Mouse (Mus musculus) granulocyte monocyte progenitor cell, adult 5-6 weeks (primary cell): ENCODE data around the gene Cysltr2. TPM values are rescaled to one million over a fixed set of nuclear protein-coding genes. Genes with fewer than 3 reads are reported as not detected.

Source experiments
- ATAC-seq: replicated peaks from 2 replicates; pipeline ENCODE4 v1.8.0; 2016; ENCODE audit warnings: mild to moderate bottlenecking, moderate TSS enrichment, inconsistent platforms; ENCODE audit not compliant: poor library complexity, severe bottlenecking
- total RNA-seq, 2 experiments: library from RNA; stranded (forward) in 1 of 2; stranded (reverse) in 1 of 2; fragments of 200-712, 200-1000 nt in 1 of 2; fragments of >200 nt in 1 of 2; fragmentation: Nextera tagmentation in 1 of 2; gene quantifications; 2 replicates each; pipeline ENCODE4 v1.2.3; 2014 to 2017

The Cysltr2 gene
- total RNA-seq (2014; fragmentation: Nextera tagmentation), result 1.4 TPM in 1 of 2 replicates, not detected in the other
- 0.39 TPM in 1 of 2 replicates, not detected in the other for total RNA-seq (2017)

GRCm38 (mm10) chr14:73048937-73049336 is at the start of gene Cysltr2:
TSS of gene Cysltr2 (minus strand) at chr14:73049114.
- ATAC-seq, result peak; percentile 80

- no peak for ATAC-seq
Measured at GRCm38 (mm10) chr14:73094802-73095550, 46.1 kb upstream of the Cysltr2 start.

GRCm38 (mm10) chr14:73092871-73093270 is 44.0 kb upstream of the Cysltr2 start:
- ATAC-seq, result peak; percentile 74

- ATAC-seq, result no peak
Measured at GRCm38 (mm10) chr14:73088224-73088623, 39.3 kb upstream of the Cysltr2 start.

GRCm38 (mm10) chr14:73087746-73088145 is 38.8 kb upstream of the Cysltr2 start:
- ATAC-seq, result peak; percentile 15; the same call in 1 of the 2 replicates

GRCm38 (mm10) chr14:73087247-73087646 is 38.3 kb upstream of the Cysltr2 start:
- ATAC-seq, result peak; percentile 95

GRCm38 (mm10) chr14:73086425-73086824 is 37.5 kb upstream of the Cysltr2 start:
- ATAC-seq, result no peak

- ATAC-seq, result no peak
Measured at GRCm38 (mm10) chr14:73083563-73083962, 34.6 kb upstream of the Cysltr2 start.

GRCm38 (mm10) chr14:73064460-73064859 is 15.5 kb upstream of the Cysltr2 start:
- no peak for ATAC-seq

GRCm38 (mm10) chr14:73058755-73059154 is 9.8 kb upstream of the Cysltr2 start:
- no peak for ATAC-seq

GRCm38 (mm10) chr14:73057764-73058163 is 8.8 kb upstream of the Cysltr2 start:
- 0 out of 2 replicates have a peak, but pooled peaks have one; percentile 29 for ATAC-seq

GRCm38 (mm10) chr14:73056813-73057212 is 7.9 kb upstream of the Cysltr2 start:
- peak; percentile 76 for ATAC-seq

- no peak for ATAC-seq
Measured at GRCm38 (mm10) chr14:73045199-73045928, 3.5 kb downstream of the Cysltr2 start.

- peak; percentile 94 for ATAC-seq
Measured at GRCm38 (mm10) chr14:73041689-73042088, 7.2 kb downstream of the Cysltr2 start.

- ATAC-seq, result no peak
Measured at GRCm38 (mm10) chr14:73033290-73033689, 15.6 kb downstream of the Cysltr2 start.

GRCm38 (mm10) chr14:73031218-73031617 is 17.7 kb downstream of the Cysltr2 start:
- ATAC-seq, result no peak

- no peak for ATAC-seq
Measured at GRCm38 (mm10) chr14:73017272-73017671, 31.6 kb downstream of the Cysltr2 start.

GRCm38 (mm10) chr14:73015386-73015785 is 33.5 kb downstream of the Cysltr2 start:
- ATAC-seq, result no peak

GRCm38 (mm10) chr14:73013723-73014544 is 35.0 kb downstream of the Cysltr2 start:
- no peak for ATAC-seq

- no peak for ATAC-seq
Measured at GRCm38 (mm10) chr14:73001814-73002213, 47.1 kb downstream of the Cysltr2 start.
